Mouse (Mus musculus) 3T3-L1 (cell line): ENCODE data around the gene Olfr702.

ENCODE experiments used
- DNase-seq: peaks from one replicate; pipeline ENCODE4 v3.0.0-alpha.2; 2015; ENCODE audit warnings: low read depth, low spot score

The Olfr702 gene

DNA sequence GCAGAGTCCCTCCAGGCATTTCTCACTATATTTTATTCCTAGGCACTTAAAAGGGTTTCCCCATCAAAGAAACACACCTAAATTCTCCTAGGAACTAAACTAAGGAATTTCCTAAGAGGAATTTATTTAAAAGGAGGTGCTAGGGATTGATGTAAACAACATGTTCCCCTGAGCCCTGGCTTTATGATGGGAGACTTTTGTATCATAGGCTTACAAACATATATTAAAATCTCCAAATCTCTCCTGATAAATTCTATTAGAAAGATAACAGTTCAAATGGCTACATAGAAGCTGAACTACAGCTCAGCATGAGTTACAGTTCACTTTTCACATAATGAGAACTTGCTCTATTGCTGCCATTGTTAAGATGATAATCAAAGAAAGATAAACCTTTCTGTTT lies at the start of gene Olfr702:
Gene Olfr702, minus strand, starts transcription at position 101 of the 400 bp plus-strand sequence.
- no peak for DNase-seq

GRCm38 (mm10) chr7:106876791-106877190 lies 43.1 kb upstream of the Olfr702 start, which contains the start of gene Olfr705:
Gene Olfr705 (minus strand): TSS chr7:106876891.
- DNase-seq: no peak

GRCm38 (mm10) chr7:106862885-106863284 lies 29.2 kb upstream of the Olfr702 start, which contains the start of gene Olfr704:
Gene Olfr704 (plus strand): TSS chr7:106863185.
- DNase-seq: no peak

GRCm38 (mm10) chr7:106843060-106843459 lies 9.4 kb upstream of the Olfr702 start, which contains the start of gene Olfr703:
Gene Olfr703 (plus strand): TSS chr7:106843360.
- DNase-seq: no peak

DNA sequence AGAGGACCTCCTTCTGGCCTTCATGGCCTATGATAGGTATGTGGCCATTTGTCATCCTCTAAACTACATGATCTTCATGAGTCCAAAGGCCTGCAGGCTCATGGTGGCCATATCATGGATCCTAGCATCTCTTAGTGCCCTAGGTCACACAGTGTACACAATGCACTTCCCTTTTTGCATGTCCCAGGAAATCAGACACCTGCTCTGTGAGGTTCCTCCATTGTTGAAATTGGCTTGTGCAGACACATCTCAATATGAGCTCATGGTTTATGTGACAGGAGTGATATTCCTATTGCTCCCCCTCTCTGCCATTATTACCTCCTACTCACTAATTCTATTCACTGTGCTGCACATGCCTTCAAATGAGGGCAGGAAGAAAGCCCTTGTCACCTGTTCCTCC lies 15.3 kb downstream of the Olfr702 start:
- no peak for DNase-seq

GRCm38 (mm10) chr7:106815775-106816174 lies 17.9 kb downstream of the Olfr702 start:
- peak; percentile 20 for DNase-seq

- DNase-seq: no peak
These were observed 19.9 kb downstream of the Olfr702 start, which contains the start of gene Olfr701 for GRCm38 (mm10) chr7:106813829-106814228. Gene Olfr701 (plus strand): TSS chr7:106814129.

- no peak for DNase-seq
These were observed 25.0 kb downstream of the Olfr702 start, which contains the start of gene Olfr700 for GRCm38 (mm10) chr7:106808734-106809133. Gene Olfr700 (minus strand): TSS chr7:106808834.

- no peak for DNase-seq
These were observed 40.6 kb downstream of the Olfr702 start, which contains the start of gene Olfr699 for GRCm38 (mm10) chr7:106793098-106793497. Gene Olfr699 (minus strand): TSS chr7:106793198.

DNA sequence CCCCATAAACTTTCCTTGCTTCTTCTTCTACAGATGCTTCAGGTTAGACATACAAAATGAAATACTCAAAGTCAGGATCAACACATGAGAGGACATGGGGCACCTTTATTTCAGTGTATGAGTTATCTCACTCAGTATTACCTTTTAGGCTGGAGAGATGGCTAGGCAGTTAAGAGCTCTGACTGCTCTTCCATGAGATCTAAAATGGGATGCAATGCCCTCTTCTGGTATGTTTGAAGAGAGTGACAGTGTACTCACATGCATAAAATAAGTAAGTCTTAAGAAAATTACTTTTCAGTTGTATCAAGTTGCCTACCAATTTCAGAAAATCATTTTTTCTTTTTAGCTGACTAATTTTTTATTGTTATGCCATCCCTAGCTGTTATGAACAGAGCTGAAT lies 45.4 kb downstream of the Olfr702 start:
- DNase-seq: no peak
